Mouse (Mus musculus) effector memory CD4-positive, alpha-beta T cell, adult 7 months (primary cell): ENCODE data around the gene Ralgps2. TPM values are rescaled to one million over a fixed set of nuclear protein-coding genes. Genes with fewer than 3 reads are reported as not detected.

Source experiments
- polyA plus RNA-seq: library from polyadenylated mRNA; unstranded; fragments of 100-300 nt; shearing (Covaris generic); gene quantifications from one replicate; pipeline ENCODE4 v1.2.1, GENCODE M21; 2017

Ralgps2 gene
- 39.1 TPM for polyA plus RNA-seq

DNA sequence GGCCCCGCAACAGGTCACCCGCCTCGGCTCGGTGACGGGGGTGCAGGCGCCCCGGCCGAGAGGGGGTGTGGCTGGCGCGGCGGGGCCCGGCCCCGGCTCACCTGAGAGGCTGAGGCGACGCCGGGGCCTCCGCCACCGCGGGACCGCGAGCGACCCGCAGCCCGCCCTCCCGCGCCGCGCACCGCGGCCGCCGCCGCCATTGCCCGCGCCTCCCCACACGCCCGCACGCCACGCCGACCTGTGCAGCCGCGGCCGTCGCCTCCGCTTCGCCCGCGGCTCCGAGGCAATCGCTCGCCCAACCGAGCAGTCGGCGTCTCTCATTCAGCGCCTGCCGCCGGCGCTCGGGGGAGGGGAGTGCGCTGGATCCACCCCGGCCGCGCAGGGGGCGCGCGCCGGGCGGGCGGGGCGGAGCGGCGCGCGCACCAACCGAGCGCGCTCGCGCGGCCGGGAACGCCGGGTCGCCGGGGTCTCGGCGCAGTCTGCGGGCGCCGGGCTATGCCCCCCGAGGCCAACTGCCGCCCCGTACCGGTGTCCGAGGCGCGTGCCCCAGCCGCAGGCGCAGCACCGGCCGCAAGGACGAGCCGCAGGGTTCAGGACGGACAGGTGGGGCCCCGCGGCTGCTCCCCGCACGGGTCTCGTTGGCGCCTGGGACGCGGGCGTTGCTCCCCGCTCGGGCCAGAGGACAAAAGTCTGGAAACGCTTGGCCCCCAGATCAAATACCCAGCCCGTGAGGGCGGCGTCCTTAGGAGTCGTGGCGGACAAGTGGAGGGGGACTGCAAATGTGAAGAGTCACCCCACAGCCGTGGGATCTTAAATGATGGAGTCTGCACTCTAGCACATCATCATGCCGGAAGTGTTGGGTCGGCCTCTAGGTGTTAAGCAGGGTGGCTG, at the start of gene Ralgps2:
TSS of gene Ralgps2 (minus strand) at position 376 of the 891 bp plus-strand sequence.

DNA sequence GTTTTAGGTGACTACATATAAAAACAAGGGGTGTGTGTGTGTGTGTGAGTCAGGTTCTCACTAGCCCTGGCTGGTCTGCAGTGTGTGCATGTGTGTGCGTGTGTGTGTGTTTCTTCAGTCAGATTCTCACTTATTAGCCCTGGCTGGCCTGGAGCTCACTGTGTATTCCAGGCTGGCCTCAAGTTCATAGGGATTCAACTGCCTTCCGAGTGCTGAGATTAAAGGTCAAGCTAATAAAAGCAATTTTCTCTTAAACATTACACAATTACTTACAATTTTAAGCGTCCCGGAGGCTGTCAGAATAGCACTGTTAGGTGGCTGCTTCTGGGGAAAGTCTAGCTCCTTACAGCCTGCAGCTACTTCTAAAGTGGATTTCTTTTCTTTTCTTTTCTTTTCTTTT, 101.2 kb downstream of the Ralgps2 start, which contains the start of gene Angptl1:
TSS of gene Angptl1 (plus strand) at position 386 of the 400 bp plus-strand sequence.

Other genes with a start within 250 kb of the Ralgps2 start
- gene Fam20b, start 220.5 kb downstream of the Ralgps2 start, polyA plus RNA-seq, result 15.1 TPM
- 0.29 TPM for gene Angptl1, start 101.1 kb downstream of the Ralgps2 start, polyA plus RNA-seq
- not detected for gene Tex35, start 169.1 kb upstream of the Ralgps2 start, polyA plus RNA-seq